Mouse (Mus musculus) thymus, adult 2 months (tissue): ENCODE measurements around the gene Ldlrad1.

Experiments
- CTCF ChIP-seq: fragments of 200-500 bp; IDR thresholded peaks from 2 replicates; pipeline ENCODE4 v1.5.1; 2012; ENCODE audit warnings: mild to moderate bottlenecking, control low read depth, low read length, moderate library complexity, borderline replicate concordance; ENCODE audit not compliant: control insufficient read depth, poor library complexity, insufficient read depth; ENCODE audit errors: extremely low read depth
- POLR2A ChIP-seq: fragments of 200-500 bp; IDR thresholded peaks from 2 replicates; pipeline ENCODE4 v1.6.1; 2012; ENCODE audit warnings: mild to moderate bottlenecking, low read length, control low read depth, moderate library complexity; ENCODE audit not compliant: control insufficient read depth, poor library complexity, insufficient read depth; ENCODE audit errors: extremely low read depth

DNA sequence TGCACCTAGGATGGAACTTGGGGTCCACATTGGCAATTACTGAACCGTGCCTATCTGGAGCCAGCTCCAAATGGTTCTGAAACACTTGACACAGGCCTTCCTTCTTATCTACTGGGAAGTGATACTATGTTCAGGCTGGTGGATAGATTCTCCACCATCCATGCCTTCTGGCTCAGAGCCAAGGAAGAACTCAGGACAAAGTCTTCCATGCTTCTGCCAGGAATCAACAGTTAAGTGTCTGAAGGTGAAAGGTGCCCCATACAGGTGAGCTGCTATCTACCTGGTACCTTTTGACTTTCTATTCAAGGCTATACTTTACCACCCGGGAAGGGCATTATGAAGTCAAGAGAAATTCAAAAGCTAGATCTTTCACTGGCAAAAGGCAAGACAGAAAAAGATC, 29.3 kb downstream of the Ldlrad1 start:
- TF ChIP-seq CTCF, result no peak
- TF ChIP-seq POLR2A, result no peak
